Mouse (Mus musculus) bone marrow, adult 2 months (tissue): Measurements from ENCODE around the gene Miga1. TPM values are rescaled to one million over a fixed set of nuclear protein-coding genes. Genes with fewer than 3 reads are reported as not detected.

ENCODE experiments used
- H3K27ac ChIP-seq: fragments of 200-500 bp; 2 replicates; pipeline ENCODE4 v1.5.1; 2012; ENCODE audit warnings: low read depth, mild to moderate bottlenecking, control low read depth, inconsistent platforms, low read length; ENCODE audit not compliant: control insufficient read depth, poor library complexity, insufficient read depth
- H3K4me1 ChIP-seq: fragments of 200-500 bp; 2 replicates; pipeline ENCODE4 v1.6.1; 2011; ENCODE audit warnings: low read length; ENCODE audit not compliant: control insufficient read depth, insufficient read depth
- H3K4me3 ChIP-seq: fragments of 200-500 bp; replicated peaks from 2 replicates; pipeline ENCODE3; 2011; ENCODE audit warnings: mild to moderate bottlenecking, low read depth, low read length, control low read depth; ENCODE audit not compliant: control insufficient read depth
- CTCF ChIP-seq: fragments of 200-500 bp; IDR thresholded peaks from 2 replicates; pipeline ENCODE4 v1.5.1; 2011; ENCODE audit warnings: low read length, control low read depth; ENCODE audit not compliant: control insufficient read depth, insufficient read depth
- POLR2A ChIP-seq: fragments of 200-500 bp; IDR thresholded peaks from 2 replicates; pipeline ENCODE4 v1.6.1; 2011; ENCODE audit warnings: low read depth, mild to moderate bottlenecking, control low read depth, low read length, borderline replicate concordance; ENCODE audit not compliant: control insufficient read depth
- WGBS: fragments of 180-500 bp; shearing (Covaris S2); methylation state at CpG from one replicate; pipeline ENCODE4 v1.1.7; 2018; 5-methylcytosine and 5-hydroxymethylcytosine counted together
- polyA plus RNA-seq: library from polyadenylated mRNA; stranded (reverse); fragments of >200 nt; gene quantifications from 2 replicates; pipeline ENCODE4 v1.2.4, GENCODE M21; 2011; ENCODE audit warnings: low replicate concordance; ENCODE audit not compliant: missing spikeins, insufficient read depth, insufficient read length

The Miga1 gene
- polyA plus RNA-seq, 1 experiment, result 2.8 TPM

GRCm38 (mm10) chr3:152309250-152309645, 31.0 kb downstream of the Miga1 start:
- no peaks in the 10 kb centered on the region for H3K4me1 ChIP-seq
- TF ChIP-seq CTCF (no peak), POLR2A (no peak)
- no peak overlapping the region for H3K27ac ChIP-seq
- H3K4me3 ChIP-seq, result no peak overlapping the region
- WGBS, result 81% methylated on average over 9 of the region's 9 CpGs

- WGBS, result 76% methylated on average over 10 of the region's 10 CpGs
- Histone ChIP-seq H3K4me3 (no peak overlapping the region), H3K27ac (no peak overlapping the region), H3K4me1 (no peaks in the 10 kb centered on the region)
- TF ChIP-seq POLR2A (no peak), CTCF (no peak)
Measured at GRCm38 (mm10) chr3:152308485-152309249, 31.5 kb downstream of the Miga1 start.

DNA sequence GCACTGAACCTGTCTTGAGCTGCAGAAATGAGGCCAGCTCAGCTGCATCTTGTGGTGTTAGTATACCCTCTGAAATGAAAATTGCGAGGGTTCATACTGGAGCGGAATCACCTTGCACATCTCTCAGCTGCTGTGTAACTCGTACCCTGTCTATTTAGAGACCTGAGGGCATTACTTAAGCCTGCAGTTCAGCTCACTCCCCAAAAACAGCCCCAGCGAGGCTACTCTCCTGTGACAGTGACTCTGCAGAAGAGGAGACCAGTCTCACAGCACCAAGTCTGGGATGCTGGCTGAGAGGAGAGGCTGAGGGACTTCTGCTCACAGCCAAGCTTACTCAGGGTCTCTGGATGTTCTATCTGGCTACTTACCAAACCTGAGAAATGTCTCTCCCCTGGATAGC, 34.2 kb downstream of the Miga1 start:
- Histone ChIP-seq H3K4me3 (no peak overlapping the region), H3K27ac (no peak overlapping the region), H3K4me1 (no peaks in the 10 kb centered on the region)
- TF ChIP-seq POLR2A (no peak), CTCF (no peak)
- 86% methylated on average over 4 of the region's 4 CpGs for WGBS

- 84% methylated on average over 8 of the region's 8 CpGs for WGBS
- Histone ChIP-seq H3K4me3 (no peak overlapping the region), H3K4me1 (no peaks in the 10 kb centered on the region), H3K27ac (no peak overlapping the region)
- TF ChIP-seq POLR2A, result no peak
- TF ChIP-seq CTCF, result no peak
Measured at GRCm38 (mm10) chr3:152305080-152305479, 35.1 kb downstream of the Miga1 start.

DNA sequence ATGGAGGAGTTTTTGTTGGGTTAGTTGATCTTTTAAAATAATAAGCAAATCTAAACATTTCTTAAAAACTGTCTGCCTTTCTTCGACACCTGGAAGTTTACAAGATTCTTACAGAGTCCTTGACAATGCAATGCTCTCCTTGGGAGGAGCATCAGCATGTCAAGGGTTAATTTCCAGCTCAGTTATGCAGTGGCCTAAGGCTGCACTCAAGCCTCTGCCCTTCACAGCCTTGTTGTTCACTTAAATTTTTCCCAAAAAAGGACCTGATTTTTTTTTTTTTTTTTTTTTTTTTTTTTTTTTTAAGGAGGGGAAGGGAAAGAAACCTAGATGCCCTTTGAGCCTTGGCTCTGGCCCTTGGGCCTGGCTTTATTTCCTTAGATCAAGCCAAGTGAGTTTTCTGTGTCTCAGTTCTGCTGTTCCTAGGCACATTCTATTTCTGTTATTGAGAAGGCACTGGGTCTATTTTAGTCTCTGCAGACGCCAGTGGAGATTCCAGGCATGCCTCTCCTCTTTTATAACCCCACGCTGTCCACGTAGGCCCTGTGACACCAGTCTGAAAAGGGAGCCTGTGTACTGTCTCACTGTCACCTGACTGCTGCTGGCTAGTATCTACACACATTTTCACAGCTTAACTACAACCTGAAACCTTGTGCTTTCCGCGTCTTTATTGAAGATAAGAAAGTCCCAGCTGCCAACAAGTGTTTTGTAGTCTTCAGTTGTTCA, 36.0 kb downstream of the Miga1 start:
- TF ChIP-seq CTCF, result no peak
- TF ChIP-seq POLR2A, result no peak
- H3K4me3 ChIP-seq, result no peak overlapping the region
- 76% methylated on average over 6 of the region's 6 CpGs for WGBS
- no peak overlapping the region for H3K27ac ChIP-seq
- H3K4me1 ChIP-seq, result no peaks in the 10 kb centered on the region

DNA sequence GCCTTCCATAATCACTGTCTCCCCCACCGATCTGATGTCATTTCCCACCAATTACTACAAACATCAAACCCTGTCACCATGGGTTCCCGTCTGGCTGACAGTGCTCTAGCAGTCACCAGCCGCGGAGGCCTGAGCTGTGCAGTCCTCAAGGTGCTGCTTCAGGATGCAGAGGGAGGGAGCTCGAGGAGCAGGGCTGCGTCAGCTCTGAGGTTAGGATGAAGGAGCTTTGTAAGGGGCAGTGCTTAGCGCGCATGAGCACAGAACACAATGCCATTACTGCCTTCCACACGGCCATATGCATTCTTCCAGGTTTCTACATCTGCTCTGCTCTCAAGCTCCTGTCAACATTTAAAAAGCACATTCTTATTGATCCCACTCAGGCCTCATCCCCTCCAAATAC, 37.2 kb downstream of the Miga1 start:
- Histone ChIP-seq H3K27ac (no peak overlapping the region), H3K4me1 (no peaks in the 10 kb centered on the region), H3K4me3 (no peak overlapping the region)
- 93% methylated on average over 9 of the region's 9 CpGs for WGBS
- no peak for TF ChIP-seq POLR2A
- no peak for TF ChIP-seq CTCF

GRCm38 (mm10) chr3:152300376-152301337, 39.5 kb downstream of the Miga1 start:
- H3K4me1 ChIP-seq, result no peaks in the 10 kb centered on the region
- H3K27ac ChIP-seq, result no peak overlapping the region
- TF ChIP-seq POLR2A (no peak), CTCF (no peak)
- 83% methylated on average over 14 of the region's 14 CpGs for WGBS
- no peak overlapping the region for H3K4me3 ChIP-seq

- H3K4me3 ChIP-seq, result no peak overlapping the region
- no peaks in the 10 kb centered on the region for H3K4me1 ChIP-seq
- H3K27ac ChIP-seq, result no peak overlapping the region
- 90% methylated on average over 5 of the region's 5 CpGs for WGBS
- TF ChIP-seq POLR2A (no peak), CTCF (no peak)
Measured at GRCm38 (mm10) chr3:152295896-152296295, 44.3 kb downstream of the Miga1 start.
